Mouse (Mus musculus): ENCODE results near the gene Slc9a9. TPM values are rescaled to one million over a fixed set of nuclear protein-coding genes. Genes with fewer than 3 reads are reported as not detected.

Slc9a9 gene
- total RNA-seq, 4 experiments from 2014 or later: 0.99 to 1.8 (median 1.5) TPM

GRCm38 (mm10) chr9:95072450-95072955 is 402.8 kb downstream of the Slc9a9 start:
- no peak for DNase-seq (ENCODE audit: low spot score in 2 of 2)

GRCm38 (mm10) chr9:95073691-95074090 is 404.0 kb downstream of the Slc9a9 start:
- no peak for DNase-seq (ENCODE audit: low spot score in 2 of 2)

- no peak for DNase-seq (ENCODE audit: low spot score in 2 of 2)
Measured at GRCm38 (mm10) chr9:95075856-95076255, 406.1 kb downstream of the Slc9a9 start.

- DNase-seq (ENCODE audit: low spot score in 2 of 2): no peak
Measured at GRCm38 (mm10) chr9:95077938-95078337, 408.2 kb downstream of the Slc9a9 start.

GRCm38 (mm10) chr9:95078626-95079025 is 408.9 kb downstream of the Slc9a9 start:
- no peak for DNase-seq (ENCODE audit: low spot score in 2 of 2)

- no peak for DNase-seq (ENCODE audit: low spot score in 2 of 2)
Measured at GRCm38 (mm10) chr9:95079951-95080350, 410.2 kb downstream of the Slc9a9 start.

- DNase-seq (ENCODE audit: low spot score in 2 of 2): no peak
Measured at GRCm38 (mm10) chr9:95086109-95086821, 416.6 kb downstream of the Slc9a9 start.

- no peak for DNase-seq (ENCODE audit: low spot score in 2 of 2)
Measured at GRCm38 (mm10) chr9:95088221-95088620, 418.5 kb downstream of the Slc9a9 start.

GRCm38 (mm10) chr9:95089050-95089449 is 419.3 kb downstream of the Slc9a9 start:
- no peak for DNase-seq (ENCODE audit: low spot score in 2 of 2)

GRCm38 (mm10) chr9:95096486-95096885 is 426.8 kb downstream of the Slc9a9 start:
- DNase-seq (ENCODE audit: low spot score in 2 of 2): no peak

GRCm38 (mm10) chr9:95105768-95106167 is 436.1 kb downstream of the Slc9a9 start:
- DNase-seq (ENCODE audit: low spot score in 2 of 2): no peak

- DNase-seq (ENCODE audit: low spot score in 2 of 2): no peak
Measured at GRCm38 (mm10) chr9:95109799-95110198, 440.1 kb downstream of the Slc9a9 start.

GRCm38 (mm10) chr9:95110768-95111167 is 441.1 kb downstream of the Slc9a9 start:
- DNase-seq (ENCODE audit: low spot score in 2 of 2): no peak

- DNase-seq (ENCODE audit: low spot score in 2 of 2): no peak
Measured at GRCm38 (mm10) chr9:95111732-95112131, 442.0 kb downstream of the Slc9a9 start.

GRCm38 (mm10) chr9:95113157-95114135 is 443.7 kb downstream of the Slc9a9 start:
- no peak for DNase-seq (ENCODE audit: low spot score in 2 of 2)

GRCm38 (mm10) chr9:95120062-95120461 is 450.4 kb downstream of the Slc9a9 start:
- DNase-seq (ENCODE audit: low spot score in 2 of 2): no peak

- DNase-seq (ENCODE audit: low spot score in 2 of 2): no peak
Measured at GRCm38 (mm10) chr9:95121151-95121835, 451.6 kb downstream of the Slc9a9 start.

- DNase-seq (ENCODE audit: low spot score in 2 of 2): no peak
Measured at GRCm38 (mm10) chr9:95125683-95126082, 456.0 kb downstream of the Slc9a9 start.

GRCm38 (mm10) chr9:95127774-95128173 is 458.1 kb downstream of the Slc9a9 start:
- DNase-seq (ENCODE audit: low spot score in 2 of 2): no peak

GRCm38 (mm10) chr9:95149206-95149729 is 479.6 kb downstream of the Slc9a9 start:
- no peak for DNase-seq (ENCODE audit: low spot score in 2 of 2)

- DNase-seq (ENCODE audit: low spot score in 2 of 2): no peak
Measured at GRCm38 (mm10) chr9:95150096-95150495, 480.4 kb downstream of the Slc9a9 start.

Data from gastrocnemius, adult 8-10 months (tissue).